Mouse (Mus musculus) thymus, postnatal 0 days (tissue): ENCODE measurements at regions not wholly inside any gene's neighbourhood (a gene's known extent, or its start where the extent isn't known, plus 50 kb on each side); places are given as distances from the start of the nearest gene placed in this dataset.

Source experiments
- DNase-seq: peaks from one replicate; pipeline ENCODE4 v3.0.0-alpha.2; 2015; ENCODE audit warnings: low spot score

- DNase-seq, result no peak
Measured at GRCm38 (mm10) chr10:100882584-100882983, 292.3 kb downstream of the 1700017N19Rik start.

- DNase-seq, result no peak
Measured at GRCm38 (mm10) chr10:100922976-100923375, 332.7 kb downstream of the 1700017N19Rik start.

- DNase-seq, result no peak
Measured at GRCm38 (mm10) chr10:100927086-100927485, 336.8 kb downstream of the 1700017N19Rik start.

- no peak for DNase-seq
Measured at GRCm38 (mm10) chr10:100931739-100932138, 341.5 kb downstream of the 1700017N19Rik start.

GRCm38 (mm10) chr10:100958371-100958770 is 368.1 kb downstream of the 1700017N19Rik start:
- DNase-seq, result no peak

GRCm38 (mm10) chr10:101003469-101003868 is 413.2 kb downstream of the 1700017N19Rik start:
- no peak for DNase-seq

GRCm38 (mm10) chr10:101004687-101005086 is 414.4 kb downstream of the 1700017N19Rik start:
- no peak for DNase-seq

GRCm38 (mm10) chr10:101015416-101015815 is 425.1 kb downstream of the 1700017N19Rik start:
- no peak for DNase-seq

GRCm38 (mm10) chr10:101038630-101039029 is 448.3 kb downstream of the 1700017N19Rik start:
- no peak for DNase-seq

- no peak for DNase-seq
Measured at GRCm38 (mm10) chr10:101039034-101039433, 448.8 kb downstream of the 1700017N19Rik start.
